Mouse (Mus musculus) cerebellum, adult 8-10 months (tissue): ENCODE results near the gene Camk1g.

ENCODE experiments used
- DNase-seq: peaks from one replicate; pipeline ENCODE4 v3.0.0; 2022

The Camk1g gene

GRCm38 (mm10) chr1:193373906-193374413, 3.9 kb upstream of the Camk1g start:
- no peak for DNase-seq

GRCm38 (mm10) chr1:193369091-193369490, 1.0 kb downstream of the Camk1g start:
- no peak for DNase-seq

GRCm38 (mm10) chr1:193368055-193368454, 2.0 kb downstream of the Camk1g start:
- no peak for DNase-seq

GRCm38 (mm10) chr1:193363801-193364231, 6.3 kb downstream of the Camk1g start:
- peak; percentile 55 for DNase-seq

GRCm38 (mm10) chr1:193362078-193362477, 8.0 kb downstream of the Camk1g start:
- no peak for DNase-seq

GRCm38 (mm10) chr1:193361181-193361580, 8.9 kb downstream of the Camk1g start:
- DNase-seq = no peak

- DNase-seq = no peak
Observed at GRCm38 (mm10) chr1:193359199-193359598, 10.9 kb downstream of the Camk1g start.

GRCm38 (mm10) chr1:193351583-193351982, 18.5 kb downstream of the Camk1g start:
- DNase-seq = no peak

GRCm38 (mm10) chr1:193350546-193350801, 19.6 kb downstream of the Camk1g start:
- no peak for DNase-seq

GRCm38 (mm10) chr1:193349702-193350545, 20.2 kb downstream of the Camk1g start:
- no peak for DNase-seq

GRCm38 (mm10) chr1:193348261-193348962, 21.7 kb downstream of the Camk1g start:
- peak; percentile 48 for DNase-seq

- no peak for DNase-seq
Observed at GRCm38 (mm10) chr1:193346908-193347307, 23.2 kb downstream of the Camk1g start.

GRCm38 (mm10) chr1:193344976-193345375, 25.1 kb downstream of the Camk1g start:
- DNase-seq = no peak

- peak; percentile 73 for DNase-seq
Observed at GRCm38 (mm10) chr1:193343853-193344252, 26.2 kb downstream of the Camk1g start.

- no peak for DNase-seq
Observed at GRCm38 (mm10) chr1:193342198-193342946, 27.7 kb downstream of the Camk1g start.

- DNase-seq = no peak
Observed at GRCm38 (mm10) chr1:193338363-193338995, 31.6 kb downstream of the Camk1g start.

GRCm38 (mm10) chr1:193337787-193338310, 32.2 kb downstream of the Camk1g start:
- no peak for DNase-seq

GRCm38 (mm10) chr1:193337018-193337321, 33.1 kb downstream of the Camk1g start:
- DNase-seq = no peak

GRCm38 (mm10) chr1:193336122-193337017, 33.7 kb downstream of the Camk1g start:
- DNase-seq = peak; percentile 55

GRCm38 (mm10) chr1:193334546-193334945, 35.6 kb downstream of the Camk1g start:
- DNase-seq = no peak

GRCm38 (mm10) chr1:193333776-193334175, 36.3 kb downstream of the Camk1g start:
- DNase-seq = no peak

- no peak for DNase-seq
Observed at GRCm38 (mm10) chr1:193332671-193333070, 37.4 kb downstream of the Camk1g start.
